Mouse (Mus musculus) midbrain, postnatal 0 days (tissue): ENCODE data around the gene Pom121l2. TPM values are rescaled to one million over a fixed set of nuclear protein-coding genes. Genes with fewer than 3 reads are reported as not detected.
"Not testable (repeated sequence)": the region's sequence is repeated elsewhere in the genome, so short reads cannot be mapped to it uniquely, and the experiment has no call there.

Experiments used
- ATAC-seq: fragments of 200-750 bp; cut with Nextera tagmentation; 2 replicates; pipeline ENCODE4 v1.8.0; 2017; ENCODE audit warnings: moderate number of reproducible peaks, mild to moderate bottlenecking, moderate TSS enrichment, moderate library complexity; ENCODE audit not compliant: low FRiP score
- DNase-seq: peaks from one replicate; pipeline ENCODE4 v3.0.0-alpha.2; 2015; ENCODE audit warnings: low spot score
- H3K27ac ChIP-seq: fragments of 300-500 bp; sonication (generic); 2 replicates; pipeline ENCODE4 v1.5.1; 2014; ENCODE audit warnings: low read depth, mild to moderate bottlenecking, low read length, mixed read lengths
- H3K27me3 ChIP-seq: fragments of 300-500 bp; sonication (generic); 2 replicates; pipeline ENCODE4 v1.6.1; 2014; ENCODE audit warnings: low read length, control low read depth, mixed read lengths; ENCODE audit not compliant: insufficient read depth
- H3K36me3 ChIP-seq: fragments of 300-500 bp; sonication (generic); 2 replicates; pipeline ENCODE4 v1.6.1; 2014; ENCODE audit warnings: low read length, control low read depth, mixed read lengths; ENCODE audit not compliant: insufficient read depth
- H3K4me1 ChIP-seq: fragments of 300-500 bp; sonication (generic); 2 replicates; pipeline ENCODE4 v1.6.1; 2014; ENCODE audit warnings: mild to moderate bottlenecking, control low read depth, antibody characterized with exemption, low read length, mixed read lengths; ENCODE audit not compliant: insufficient read depth
- H3K4me2 ChIP-seq: fragments of 300-500 bp; sonication (generic); 2 replicates; pipeline ENCODE4 v1.6.1; 2014; ENCODE audit warnings: low read depth, mild to moderate bottlenecking, low read length, mixed read lengths; ENCODE audit not compliant: poor library complexity, severe bottlenecking
- H3K4me3 ChIP-seq: fragments of 300-500 bp; sonication (generic); 2 replicates; pipeline ENCODE4 v1.5.1; 2014; ENCODE audit warnings: low read depth, mild to moderate bottlenecking, low read length, moderate library complexity
- H3K9ac ChIP-seq: fragments of 300-500 bp; sonication (generic); replicated peaks from 2 replicates; pipeline ENCODE4 v1.6.1; 2014; ENCODE audit warnings: mild to moderate bottlenecking, low read length, moderate library complexity, mixed read lengths; ENCODE audit not compliant: poor library complexity, severe bottlenecking
- H3K9me3 ChIP-seq: fragments of 300-500 bp; sonication (generic); 2 replicates; pipeline ENCODE4 v1.6.1; 2016; ENCODE audit warnings: low read length, control low read depth
- CTCF ChIP-seq: IDR thresholded peaks from 2 replicates; pipeline ENCODE4 v1.5.1; 2016; ENCODE audit warnings: antibody characterized with exemption, mild to moderate bottlenecking
- WGBS: fragments of 180-500 bp; shearing (Covaris S2); extraction: QIAGEN DNeasy Blood & Tissue Kit; methylation state at CpG from one replicate; pipeline ENCODE4 v1.1.7; 2014; 5-methylcytosine and 5-hydroxymethylcytosine counted together
- polyA plus RNA-seq: library from polyadenylated mRNA; unstranded; fragments of >200 nt; fragmentation: Nextera tagmentation; extraction: Ambion mirVana; gene quantifications from 2 replicates; pipeline ENCODE4 v1.2.1, GENCODE M21; 2015
- total RNA-seq: library from RNA; depleted of rRNA; stranded (reverse); fragments of >200 nt; gene quantifications from 2 replicates; pipeline ENCODE4 v1.2.3, GENCODE M21; 2014

The Pom121l2 gene
- total and polyA plus RNA-seq, 2 experiments from 2014 or later = 0.05 TPM; not detected in 1

GRCm38 (mm10) chr13:22028673-22029460, 47.9 kb downstream of the Pom121l2 start:
- peak; percentile 92 for TF ChIP-seq CTCF
- peak; percentile 70 for ATAC-seq
- peak; percentile 92 for DNase-seq
- Histone ChIP-seq H3K9me3 (no peaks in the 10 kb centered on the region), H3K4me1 (no peaks in the 10 kb centered on the region), H3K27ac (no peak overlapping the region), H3K36me3 (no peaks in the 10 kb centered on the region), H3K9ac (peak overlapping the region; percentile 54; the same call in 1 of the 2 replicates), H3K4me3 (peak overlapping the region; percentile 45), H3K4me2 (peak overlapping the region; percentile 55), H3K27me3 (no peaks in the 10 kb centered on the region)
- under 1% methylated on average over 40 of the region's 40 CpGs for WGBS

GRCm38 (mm10) chr13:22029928-22030327, 48.9 kb downstream of the Pom121l2 start:
- TF ChIP-seq CTCF = no peak
- H3K4me1 ChIP-seq = no peaks in the 10 kb centered on the region
- no peak overlapping the region for H3K27ac ChIP-seq
- no peak overlapping the region for H3K4me3 ChIP-seq
- H3K9me3 ChIP-seq = no peaks in the 10 kb centered on the region
- no peaks in the 10 kb centered on the region for H3K27me3 ChIP-seq
- DNase-seq (no peak), ATAC-seq (no peak)
- no peak overlapping the region for H3K4me2 ChIP-seq
- no peak overlapping the region for H3K9ac ChIP-seq
- no peaks in the 10 kb centered on the region for H3K36me3 ChIP-seq
- WGBS = 27% methylated on average over 8 of the region's 8 CpGs

GRCm38 (mm10) chr13:22030493-22030892, 49.5 kb downstream of the Pom121l2 start:
- DNase-seq (peak; percentile 62), ATAC-seq (no peak)
- Histone ChIP-seq H3K4me3 (no peak overlapping the region), H3K36me3 (no peaks in the 10 kb centered on the region), H3K27me3 (no peaks in the 10 kb centered on the region), H3K9me3 (no peaks in the 10 kb centered on the region), H3K4me2 (no peak overlapping the region), H3K9ac (no peak overlapping the region), H3K4me1 (no peaks in the 10 kb centered on the region), H3K27ac (no peak overlapping the region)
- TF ChIP-seq CTCF = peak; percentile 62
- WGBS = 12% methylated on average over 4 of the region's 4 CpGs

- Histone ChIP-seq H3K36me3 (no peaks in the 10 kb centered on the region), H3K9ac (no peak overlapping the region), H3K4me2 (no peak overlapping the region; the same call in 1 of the 2 replicates), H3K9me3 (no peaks in the 10 kb centered on the region), H3K27me3 (no peaks in the 10 kb centered on the region), H3K4me3 (no peak overlapping the region), H3K27ac (no peak overlapping the region), H3K4me1 (peaks cover 7% of the 10 kb centered on the region; the same call in 1 of the 2 replicates)
- no peak for TF ChIP-seq CTCF
- WGBS = 48% methylated on average over 5 of the region's 5 CpGs
- DNase-seq = no peak
- ATAC-seq = no peak
These were observed 52.9 kb downstream of the Pom121l2 start for GRCm38 (mm10) chr13:22033741-22034442.

GRCm38 (mm10) chr13:22034443-22035266, 53.7 kb downstream of the Pom121l2 start:
- WGBS = under 1% methylated on average over 9 of the region's 14 CpGs
- H3K4me1 ChIP-seq = peaks cover 7% of the 10 kb centered on the region; the same call in 1 of the 2 replicates
- H3K9me3 ChIP-seq = no peaks in the 10 kb centered on the region
- H3K4me3 ChIP-seq = peak overlapping the region; percentile 35
- DNase-seq = no peak
- H3K4me2 ChIP-seq = peak overlapping the region; percentile 50
- peak; percentile 68; the same call in 1 of the 2 replicates for ATAC-seq
- no peak overlapping the region for H3K27ac ChIP-seq
- H3K27me3 ChIP-seq = no peaks in the 10 kb centered on the region
- H3K36me3 ChIP-seq = no peaks in the 10 kb centered on the region
- 0 out of 2 replicates have a peak overlapping the region, but pooled peaks have one; percentile 13 for H3K9ac ChIP-seq
- no peak for TF ChIP-seq CTCF

GRCm38 (mm10) chr13:22035267-22036148, 54.5 kb downstream of the Pom121l2 start, which contains the start of the genes Hist1h2ah and Hist1h2bk:
Gene Hist1h2ah (minus strand): TSS chr13:22035568.
Gene Hist1h2bk (plus strand): TSS chr13:22035870.
- ATAC-seq = peak; percentile 98
- H3K9me3 ChIP-seq, H3K27me3 ChIP-seq, H3K27ac ChIP-seq, H3K4me1 ChIP-seq, H3K36me3 ChIP-seq: not testable (repeated sequence)
- H3K9ac ChIP-seq = 0 out of 2 replicates have a peak within 1 kb of the TSS, but pooled peaks have one; percentile 13
- WGBS = 0% methylated on average over 21 of the region's 69 CpGs
- H3K4me3 ChIP-seq = peak within 1 kb of the TSS; percentile 35
- peak within 1 kb of the TSS; percentile 57 for H3K4me2 ChIP-seq
- peak; percentile 98 for DNase-seq
